Mouse (Mus musculus): Measurements from ENCODE around the gene Pla2g6.

GRCm38 (mm10) chr15:79324373-79324772 lies 3.8 kb downstream of the Pla2g6 start:
- TF ChIP-seq CTCF (IDR thresholded peaks at IDR 0.05; ENCODE audit: extremely low read depth, insufficient read depth, insufficient read length, insufficient replicate concordance) (no peak), POLR2A (IDR thresholded peaks at IDR 0.05; ENCODE audit: low read depth, low read length) (no peak)

Data from spleen, adult 2 months (tissue).